Mouse (Mus musculus): Measurements from ENCODE around the gene AW551984. TPM values are rescaled to one million over a fixed set of nuclear protein-coding genes. Genes with fewer than 3 reads are reported as not detected.

Gene AW551984
- polyA plus RNA-seq, 1 experiment: not detected

DNA sequence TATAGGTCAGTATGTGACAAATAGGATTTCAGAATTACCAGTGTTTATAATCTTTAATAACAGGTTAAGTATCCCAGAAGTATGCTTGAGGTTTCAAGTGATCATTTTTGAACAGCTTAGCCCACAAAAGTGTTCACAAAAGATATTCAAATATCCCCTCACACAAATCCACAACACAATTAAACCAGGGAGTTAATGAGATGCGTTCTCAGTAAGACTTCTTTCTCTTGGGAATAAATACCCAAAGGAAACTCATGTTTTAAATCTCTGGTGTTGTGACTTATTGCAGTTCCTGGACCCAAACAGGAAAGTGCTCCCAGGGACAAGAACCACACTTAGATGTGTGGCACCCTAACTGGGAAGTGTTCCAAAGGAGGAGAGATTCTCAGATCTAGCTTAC is 16.9 kb upstream of the AW551984 start, which contains the start of gene Olfr960:
Gene Olfr960 (plus strand): TSS at position 301 of the 400 bp plus-strand sequence.
- 82% methylated on average over 1 of the region's 1 CpGs for WGBS

DNA sequence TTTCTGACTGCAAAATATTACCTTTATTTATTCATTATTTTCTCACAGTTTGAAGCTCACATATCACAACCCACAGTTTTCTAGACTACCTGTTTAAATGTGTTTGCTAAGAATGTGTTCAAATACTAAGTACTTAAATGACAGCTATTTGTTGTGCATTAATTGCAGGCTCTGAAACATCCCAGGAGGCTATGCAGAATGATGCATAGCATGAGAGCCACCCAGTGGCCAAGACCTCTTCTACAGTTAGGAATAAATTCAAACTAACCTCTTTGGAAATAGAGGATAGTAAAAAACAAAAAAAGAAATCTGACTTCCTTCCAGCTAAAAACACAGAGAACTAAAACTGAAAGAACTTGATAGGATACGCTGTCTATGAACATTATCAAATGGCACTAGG is 7.8 kb upstream of the AW551984 start:
- Histone ChIP-seq H3K4me3 (ENCODE audit: extremely low read depth, insufficient read depth, insufficient read length) (no peak overlapping the region), H3K27me3 (ENCODE audit: control insufficient read depth, insufficient read depth, low read length) (no peaks in the 10 kb centered on the region), H3K4me1 (ENCODE audit: control insufficient read depth, insufficient read depth, insufficient read length) (no peaks in the 10 kb centered on the region), H3K36me3 (ENCODE audit: control insufficient read depth, insufficient read depth, low read length) (no peaks in the 10 kb centered on the region), H3K27ac (ENCODE audit: insufficient read depth, low read length) (no peak overlapping the region)
- no peak for TF ChIP-seq CTCF (IDR thresholded peaks at IDR 0.05; ENCODE audit: extremely low read depth, insufficient read depth, insufficient read length, insufficient replicate concordance)
- TF ChIP-seq POLR2A (IDR thresholded peaks at IDR 0.05; ENCODE audit: low read depth, low read length): no peak
- DNase-seq (ENCODE audit: low read depth in 1 of 2, low spot score in 2 of 2): no peak
- WGBS: 75% methylated on average over 1 of the region's 1 CpGs

More for the DNA sequence above, 16.9 kb upstream of the AW551984 start, which contains the start of gene Olfr960:
- no peaks in the 10 kb centered on the region for H3K36me3 ChIP-seq (ENCODE audit: control insufficient read depth, insufficient read depth, low read length)
- TF ChIP-seq POLR2A (IDR thresholded peaks at IDR 0.05; ENCODE audit: low read depth, low read length): no peak
- no peak for TF ChIP-seq CTCF (IDR thresholded peaks at IDR 0.05; ENCODE audit: extremely low read depth, insufficient read depth, insufficient read length, insufficient replicate concordance)
- no peak within 1 kb of the TSS for H3K4me3 ChIP-seq (ENCODE audit: extremely low read depth, insufficient read depth, insufficient read length)
- no peaks in the 10 kb centered on the region for H3K27me3 ChIP-seq (ENCODE audit: control insufficient read depth, insufficient read depth, low read length)
- H3K4me1 ChIP-seq (ENCODE audit: control insufficient read depth, insufficient read depth, insufficient read length): no peaks in the 10 kb centered on the region
- H3K27ac ChIP-seq (ENCODE audit: insufficient read depth, low read length): no peak within 1 kb of the TSS
- no peak for DNase-seq (ENCODE audit: low read depth in 1 of 2, low spot score in 2 of 2)

DNA sequence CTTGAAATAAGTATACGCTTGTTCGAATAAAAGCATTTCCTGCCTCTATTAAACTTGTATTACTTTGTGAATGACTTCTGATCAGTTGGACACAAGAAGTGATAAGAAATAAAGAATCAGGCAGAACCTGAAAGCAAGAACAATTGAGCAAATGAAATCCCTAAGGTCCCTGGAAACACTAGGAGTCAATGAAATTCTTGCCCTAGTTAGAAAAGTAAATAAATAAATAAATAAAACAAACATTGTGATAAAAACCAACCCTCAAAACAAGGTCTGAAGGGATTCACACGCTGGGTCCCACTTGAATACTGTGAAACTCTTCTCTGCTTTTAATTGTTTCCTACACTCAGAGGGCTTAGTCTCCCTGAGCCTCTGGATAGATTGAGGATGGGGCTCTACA is 6.2 kb upstream of the AW551984 start, which contains the start of gene Olfr148:
Gene Olfr148 (plus strand): TSS at position 301 of the 400 bp plus-strand sequence.
- TF ChIP-seq POLR2A (IDR thresholded peaks at IDR 0.05; ENCODE audit: low read depth, low read length) (no peak), CTCF (IDR thresholded peaks at IDR 0.05; ENCODE audit: extremely low read depth, insufficient read depth, insufficient read length, insufficient replicate concordance) (no peak)
- H3K4me1 ChIP-seq (ENCODE audit: control insufficient read depth, insufficient read depth, insufficient read length): no peaks in the 10 kb centered on the region
- H3K27ac ChIP-seq (ENCODE audit: insufficient read depth, low read length): no peak within 1 kb of the TSS
- DNase-seq (ENCODE audit: low read depth in 1 of 2, low spot score in 2 of 2): no peak
- no peak within 1 kb of the TSS for H3K4me3 ChIP-seq (ENCODE audit: extremely low read depth, insufficient read depth, insufficient read length)
- H3K27me3 ChIP-seq (ENCODE audit: control insufficient read depth, insufficient read depth, low read length): no peaks in the 10 kb centered on the region
- no peaks in the 10 kb centered on the region for H3K36me3 ChIP-seq (ENCODE audit: control insufficient read depth, insufficient read depth, low read length)
- WGBS: 79% methylated on average over 3 of the region's 3 CpGs

DNA sequence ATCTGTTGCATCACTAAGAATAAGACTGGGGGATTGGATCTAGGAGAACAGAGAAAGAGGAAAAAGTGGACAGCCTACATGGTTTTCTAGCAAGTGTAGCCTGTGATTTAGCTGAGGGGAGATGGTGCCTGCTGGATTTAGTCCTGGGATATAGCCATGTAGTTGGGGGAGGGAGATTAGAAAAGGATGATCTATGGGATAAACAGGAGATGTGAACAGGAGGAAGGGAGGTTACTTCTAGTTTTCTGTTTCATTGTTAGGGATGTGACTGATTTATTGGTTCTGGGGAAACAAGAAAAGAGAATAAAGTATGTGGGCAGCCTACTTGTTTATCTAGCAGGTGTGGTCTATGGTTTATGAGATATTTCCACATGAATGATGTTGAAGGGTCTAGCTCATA is 4.3 kb upstream of the AW551984 start:
- H3K4me3 ChIP-seq (ENCODE audit: extremely low read depth, insufficient read depth, insufficient read length): no peak overlapping the region
- H3K27me3 ChIP-seq (ENCODE audit: control insufficient read depth, insufficient read depth, low read length): no peaks in the 10 kb centered on the region
- H3K4me1 ChIP-seq (ENCODE audit: control insufficient read depth, insufficient read depth, insufficient read length): no peaks in the 10 kb centered on the region
- no peak for DNase-seq (ENCODE audit: low read depth in 1 of 2, low spot score in 2 of 2)
- no peak overlapping the region for H3K27ac ChIP-seq (ENCODE audit: insufficient read depth, low read length)
- TF ChIP-seq POLR2A (IDR thresholded peaks at IDR 0.05; ENCODE audit: low read depth, low read length) (no peak), CTCF (IDR thresholded peaks at IDR 0.05; ENCODE audit: extremely low read depth, insufficient read depth, insufficient read length, insufficient replicate concordance) (no peak)
- H3K36me3 ChIP-seq (ENCODE audit: control insufficient read depth, insufficient read depth, low read length): no peaks in the 10 kb centered on the region

DNA sequence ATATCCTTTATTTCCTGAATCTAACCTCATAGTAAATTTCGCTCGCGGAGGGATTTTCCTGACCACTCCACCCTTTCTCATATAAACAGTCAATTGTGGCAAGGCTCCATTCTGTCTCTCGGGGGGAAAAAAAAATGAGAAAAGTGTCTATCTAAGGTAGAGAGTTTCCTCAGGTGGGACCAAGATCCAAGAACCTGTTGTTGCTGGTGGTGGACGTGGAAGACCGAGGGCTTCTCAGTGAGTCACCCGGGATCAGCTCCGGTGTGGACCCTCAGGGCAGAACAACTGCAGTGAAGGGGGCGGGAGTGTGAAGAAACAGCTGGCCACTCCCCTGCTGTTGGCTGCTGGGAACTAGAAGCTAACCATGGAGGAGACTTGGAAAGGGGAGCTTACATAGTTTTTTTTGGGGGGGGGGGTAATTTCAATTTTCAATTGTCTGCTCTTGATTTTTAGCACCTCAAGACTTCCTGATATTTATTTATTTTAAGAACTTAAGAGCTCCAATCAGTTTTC is 814 bp downstream of the AW551984 start:
- no peak overlapping the region for H3K4me3 ChIP-seq (ENCODE audit: extremely low read depth, insufficient read depth, insufficient read length)
- H3K36me3 ChIP-seq (ENCODE audit: control insufficient read depth, insufficient read depth, low read length): no peaks in the 10 kb centered on the region
- H3K27me3 ChIP-seq (ENCODE audit: control insufficient read depth, insufficient read depth, low read length): no peaks in the 10 kb centered on the region; the same call in 1 of the 2 replicates
- no peaks in the 10 kb centered on the region for H3K4me1 ChIP-seq (ENCODE audit: control insufficient read depth, insufficient read depth, insufficient read length)
- DNase-seq (ENCODE audit: low read depth in 1 of 2, low spot score in 2 of 2): no peak
- H3K27ac ChIP-seq (ENCODE audit: insufficient read depth, low read length): no peak overlapping the region
- TF ChIP-seq CTCF (IDR thresholded peaks at IDR 0.05; ENCODE audit: extremely low read depth, insufficient read depth, insufficient read length, insufficient replicate concordance): no peak
- TF ChIP-seq POLR2A (IDR thresholded peaks at IDR 0.05; ENCODE audit: low read depth, low read length): no peak
- WGBS: 4% methylated on average over 9 of the region's 9 CpGs

DNA sequence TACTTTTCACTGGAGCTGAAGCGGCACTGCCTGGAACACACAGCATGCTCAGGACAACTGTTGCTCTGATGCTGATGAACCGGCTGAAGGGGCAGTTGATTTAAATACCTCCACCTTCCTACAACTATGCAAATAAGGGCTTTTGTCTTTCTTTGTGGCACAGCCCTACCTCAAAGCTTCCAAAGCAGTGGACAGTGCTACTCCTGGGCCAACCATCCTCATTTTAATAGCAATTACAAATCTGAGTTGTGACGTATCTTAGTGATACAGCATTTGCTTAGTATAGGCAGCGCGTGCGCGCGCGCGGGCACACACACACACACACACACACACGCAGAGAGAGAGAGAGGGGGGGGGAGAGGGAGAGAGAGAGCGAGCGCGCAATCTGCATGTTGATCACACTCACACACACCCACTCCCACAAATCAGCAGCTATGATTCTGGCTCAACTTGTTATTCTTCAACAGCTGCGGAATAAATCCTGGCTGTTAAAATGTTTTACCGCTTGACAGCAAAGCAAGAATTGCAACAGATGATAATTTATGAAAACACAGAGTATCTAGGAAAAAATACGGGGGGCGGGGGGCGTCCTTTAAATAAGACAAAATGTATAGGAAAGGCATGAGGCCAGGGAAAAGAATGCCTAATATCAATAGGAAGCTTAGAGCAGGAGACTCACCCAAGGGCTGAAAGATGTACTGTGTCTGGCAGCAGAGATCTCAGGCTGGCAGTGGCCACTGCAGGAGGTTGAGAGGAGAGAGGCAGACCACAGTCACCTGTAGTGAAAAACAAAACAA is 1.5 kb downstream of the AW551984 start:
- WGBS: 4% methylated on average over 19 of the region's 19 CpGs
- TF ChIP-seq CTCF (IDR thresholded peaks at IDR 0.05; ENCODE audit: extremely low read depth, insufficient read depth, insufficient read length, insufficient replicate concordance) (no peak), POLR2A (IDR thresholded peaks at IDR 0.05; ENCODE audit: low read depth, low read length) (no peak)
- Histone ChIP-seq H3K36me3 (ENCODE audit: control insufficient read depth, insufficient read depth, low read length) (no peaks in the 10 kb centered on the region), H3K4me3 (ENCODE audit: extremely low read depth, insufficient read depth, insufficient read length) (no peak overlapping the region), H3K4me1 (ENCODE audit: control insufficient read depth, insufficient read depth, insufficient read length) (no peaks in the 10 kb centered on the region), H3K27me3 (ENCODE audit: control insufficient read depth, insufficient read depth, low read length) (no peaks in the 10 kb centered on the region; the same call in 1 of the 2 replicates), H3K27ac (ENCODE audit: insufficient read depth, low read length) (no peak overlapping the region)
- no peak for DNase-seq (ENCODE audit: low read depth in 1 of 2, low spot score in 2 of 2)

DNA sequence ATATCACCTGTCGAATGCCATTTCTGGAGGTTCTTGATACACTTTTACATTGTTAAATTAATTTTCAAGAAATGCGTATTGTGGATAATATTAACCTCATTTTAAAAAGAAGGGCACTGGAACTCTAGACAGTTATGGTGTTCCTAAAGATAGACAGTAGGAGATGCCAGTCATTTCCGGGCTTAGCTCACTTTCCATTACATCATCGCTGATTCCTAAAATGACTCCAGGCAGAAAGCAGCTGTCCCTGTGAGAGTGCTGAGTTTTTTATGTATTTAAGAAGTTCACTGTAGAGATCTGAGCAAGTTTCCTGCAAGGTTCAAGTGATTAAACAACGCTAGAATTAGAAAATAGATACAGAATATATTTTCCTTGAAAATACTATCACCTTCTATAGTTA is 27.2 kb downstream of the AW551984 start:
- TF ChIP-seq CTCF (IDR thresholded peaks at IDR 0.05; ENCODE audit: extremely low read depth, insufficient read depth, insufficient read length, insufficient replicate concordance): no peak
- TF ChIP-seq POLR2A (IDR thresholded peaks at IDR 0.05; ENCODE audit: low read depth, low read length): no peak
- DNase-seq (ENCODE audit: low read depth in 1 of 2, low spot score in 2 of 2): no peak
- no peaks in the 10 kb centered on the region for H3K27me3 ChIP-seq (ENCODE audit: control insufficient read depth, insufficient read depth, low read length)
- WGBS: 84% methylated on average over 5 of the region's 5 CpGs
- H3K36me3 ChIP-seq (ENCODE audit: control insufficient read depth, insufficient read depth, low read length): no peaks in the 10 kb centered on the region
- no peak overlapping the region for H3K27ac ChIP-seq (ENCODE audit: insufficient read depth, low read length)
- no peaks in the 10 kb centered on the region for H3K4me1 ChIP-seq (ENCODE audit: control insufficient read depth, insufficient read depth, insufficient read length)
- no peak overlapping the region for H3K4me3 ChIP-seq (ENCODE audit: extremely low read depth, insufficient read depth, insufficient read length)

All from spleen, adult 2 months (tissue).